Mouse (Mus musculus) heart, postnatal 0 days (tissue): ENCODE measurements at regions not wholly inside any gene's neighbourhood (a gene's known extent, or its start where the extent isn't known, plus 50 kb on each side); places are given as distances from the start of the nearest gene placed in this dataset.

Experiments used
- CTCF ChIP-seq: IDR thresholded peaks from 2 replicates; pipeline ENCODE4 v1.5.1; 2016; ENCODE audit warnings: antibody characterized with exemption, control low read depth, low read depth
- EP300 ChIP-seq: IDR thresholded peaks from 2 replicates; pipeline ENCODE4 v1.6.1; 2016; ENCODE audit warnings: antibody characterized with exemption, low read depth

DNA sequence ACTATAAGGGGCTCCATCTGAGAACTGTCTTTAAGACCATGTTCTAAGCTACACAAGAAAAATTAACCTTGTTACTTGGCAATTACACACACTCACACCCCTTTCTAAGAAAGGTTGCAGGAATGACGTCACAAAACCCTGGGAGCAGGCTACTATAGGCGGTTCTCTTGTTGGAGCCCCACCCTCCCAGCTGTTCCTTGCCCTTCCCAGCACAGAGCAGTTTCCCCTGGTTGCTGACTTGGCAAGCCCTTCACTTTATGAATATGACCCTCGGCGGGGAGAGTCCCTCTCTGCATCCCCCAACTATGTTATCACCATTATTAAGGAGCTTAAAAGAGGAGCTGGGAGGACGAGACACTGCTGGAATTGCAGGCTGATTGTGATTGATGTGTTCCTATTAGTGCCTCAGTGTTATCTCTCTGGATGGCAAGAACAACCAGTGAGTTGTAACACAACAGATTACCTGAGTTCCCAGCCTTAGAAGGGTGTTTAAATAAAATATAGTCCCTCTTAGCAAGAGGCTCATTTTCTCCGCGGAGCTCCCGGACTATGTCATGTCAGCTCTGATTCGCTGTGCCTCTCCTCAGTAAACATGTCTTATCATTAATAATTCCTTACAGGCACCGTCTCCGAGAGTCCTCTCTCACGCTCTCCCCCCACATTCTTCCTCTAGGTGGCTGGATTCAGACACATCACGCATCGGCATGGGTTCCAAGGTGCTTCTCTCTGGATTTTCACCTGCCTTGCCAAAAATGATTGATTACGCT is 105.7 kb downstream of the Insig2 start:
- TF ChIP-seq CTCF (no peak), EP300 (no peak)
